Comparison of ENCODE assay signal across 8 mouse cellular contexts in the genomic region with DNA sequence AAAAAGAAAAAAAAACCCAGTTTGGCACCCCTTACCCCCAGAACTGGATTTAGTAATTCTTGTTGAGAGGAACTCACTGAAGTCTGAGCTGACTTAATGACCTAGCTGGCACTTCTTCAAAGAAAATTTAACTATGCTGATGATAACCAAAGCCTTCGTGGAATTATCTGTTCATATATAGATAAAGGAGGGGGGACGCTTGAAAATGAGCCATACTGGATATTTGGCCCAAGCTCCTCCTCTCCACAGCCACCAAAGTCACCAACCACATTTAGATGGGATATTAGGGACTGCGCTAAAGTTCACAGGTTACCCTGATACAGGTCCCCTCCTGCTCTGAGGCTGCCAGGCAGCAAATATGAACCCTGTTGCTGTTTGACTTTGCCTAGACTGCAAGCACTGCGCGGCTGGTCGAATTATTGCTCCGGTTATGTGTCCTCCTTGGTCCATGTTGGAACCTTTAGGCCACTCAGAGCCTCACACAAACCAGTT. TPM values are rescaled to one million over a fixed set of nuclear protein-coding genes. Genes with fewer than 3 reads are reported as not detected.
DNase-seq lines count a peak whose midpoint lies in the region; ATAC-seq lines count a peak whose summit lies in the region.

No protein-coding gene starts in this region.

- H3K4me2 ChIP-seq in heart, embryonic 13.5 days: peak overlapping the region; percentile 75
- peak overlapping the region; percentile 83 for H3K4me2 ChIP-seq in liver, embryonic 11.5 days

- ATAC-seq in heart, embryonic 13.5 days (ENCODE audit: extremely low read depth, insufficient number of reproducible peaks, low FRiP score, low TSS enrichment): no peak
- peak; percentile 22 for ATAC-seq in CD4-positive, CD25-positive, alpha-beta regulatory T cell, adult 4 months
- peak; percentile 27 for ATAC-seq in erythroblast, adult 5-6 weeks (replicated peaks; ENCODE audit: low FRiP score, poor library complexity, severe bottlenecking)
- ATAC-seq in liver, embryonic 11.5 days (replicated peaks; ENCODE audit: low FRiP score): peak; percentile 42

- H3K9me3 ChIP-seq in heart, embryonic 13.5 days: no peaks in the 10 kb centered on the region
- no peaks in the 10 kb centered on the region for H3K9me3 ChIP-seq in liver, embryonic 11.5 days (ENCODE audit: control insufficient read depth, low read length)

- no peak for DNase-seq in heart, postnatal 4 days
- DNase-seq in liver, embryonic 11.5 days (ENCODE audit: low spot score): peak; percentile 42
- DNase-seq in frontal cortex, adult 2 months (ENCODE audit: extremely low spot score in 1 of 2, low spot score in 1 of 2): no peak
- DNase-seq in cerebellum, adult 11 months: no peak
- no peak for DNase-seq in layer of hippocampus, adult 9-10 months (ENCODE audit: low spot score)

- peak overlapping the region; percentile 82 for H3K27ac ChIP-seq in heart, embryonic 13.5 days (replicated peaks)
- peak overlapping the region; percentile 68 for H3K27ac ChIP-seq in liver, embryonic 11.5 days (ENCODE audit: low read depth, low read length)

- peaks cover 57% of the 10 kb centered on the region for H3K4me1 ChIP-seq in heart, embryonic 13.5 days
- H3K4me1 ChIP-seq in liver, embryonic 11.5 days (replicated peaks; ENCODE audit: control insufficient read depth, insufficient read depth, low read length): peaks cover 12% of the 10 kb centered on the region

- peak overlapping the region; percentile 70 for H3K4me3 ChIP-seq in heart, embryonic 13.5 days
- peak overlapping the region; percentile 65 for H3K4me3 ChIP-seq in liver, embryonic 11.5 days (ENCODE audit: low read depth, low read length)

- peak overlapping the region; percentile 87 for H3K9ac ChIP-seq in heart, embryonic 13.5 days
- H3K9ac ChIP-seq in liver, embryonic 11.5 days (ENCODE audit: low read depth, low read length): peak overlapping the region; percentile 69

- no peaks in the 10 kb centered on the region for H3K36me3 ChIP-seq in heart, embryonic 13.5 days
- H3K36me3 ChIP-seq in liver, embryonic 11.5 days (ENCODE audit: control insufficient read depth, insufficient read depth, low read length): no peaks in the 10 kb centered on the region

- 29% methylated on average over 7 of the region's 7 CpGs for WGBS in heart, embryonic 13.5 days
- 24% methylated on average over 7 of the region's 7 CpGs for WGBS in liver, embryonic 11.5 days

- no peaks in the 10 kb centered on the region; the same call in 1 of the 2 replicates for H3K27me3 ChIP-seq in heart, embryonic 13.5 days (replicated peaks)
- H3K27me3 ChIP-seq in liver, embryonic 11.5 days (replicated peaks; ENCODE audit: control insufficient read depth, insufficient read depth, low read length): no peaks in the 10 kb centered on the region

RNA-seq across cellular contexts. Expression of a gene that starts 1.2 kb away (rescaled TPM):
- polyA plus RNA-seq in heart, embryonic 13.5 days (2015; fragmentation: Nextera tagmentation; extraction: Ambion mirVana): 19.7 and 23.2 TPM in 2 replicates
- total RNA-seq in heart, postnatal 4 days (2021): 10 to 100 TPM; 26.7 to 28.2 TPM
- polyA plus RNA-seq in CD4-positive, CD25-positive, alpha-beta regulatory T cell, adult 4 months (2017; shearing (Covaris generic)): 10 to 100 TPM; 77.5 to 92.7 TPM
- total RNA-seq in erythroblast, adult 5-6 weeks (2015; ENCODE audit: low replicate concordance): 59.9 and 67.5 TPM in 2 replicates
- total RNA-seq in erythroblast, adult 5-6 weeks (2017; ENCODE audit: low replicate concordance): 36.5 and 44.4 TPM in 2 replicates
- polyA plus RNA-seq in liver, embryonic 11.5 days (2014; fragmentation: Nextera tagmentation; extraction: Ambion mirVana): 25.9 and 28.1 TPM in 2 replicates
- polyA plus RNA-seq in frontal cortex, adult 2 months (2012; rRNA removed): 1.7 and 2.0 TPM in 2 replicates
